Mouse (Mus musculus): ENCODE data around the gene Ucma. TPM values are rescaled to one million over a fixed set of nuclear protein-coding genes. Genes with fewer than 3 reads are reported as not detected.

The Ucma gene
- polyA plus RNA-seq, 1 experiment from 2014 or later = not detected

- no peak for ATAC-seq (ENCODE audit: low FRiP score, low TSS enrichment)
- no peaks in the 10 kb centered on the region for H3K9me3 ChIP-seq (ENCODE audit: low read length)
- WGBS = 57% methylated on average over 1 of the region's 1 CpGs
- H3K4me3 ChIP-seq (ENCODE audit: low read length) = no peak overlapping the region
- H3K4me1 ChIP-seq (ENCODE audit: insufficient read depth, low read length) = no peaks in the 10 kb centered on the region
- H3K9ac ChIP-seq (replicated peaks; ENCODE audit: low read length) = no peak overlapping the region
- no peak overlapping the region for H3K27ac ChIP-seq (ENCODE audit: low read length)
- H3K4me2 ChIP-seq (replicated peaks; ENCODE audit: low read depth, low read length) = no peak overlapping the region
- H3K27me3 ChIP-seq (ENCODE audit: insufficient read depth, low read length) = no peaks in the 10 kb centered on the region
- H3K36me3 ChIP-seq (ENCODE audit: insufficient read depth, low read length) = no peaks in the 10 kb centered on the region
Measured at GRCm38 (mm10) chr2:5019708-5020107, 43.8 kb downstream of the Ucma start.

GRCm38 (mm10) chr2:5023275-5023674, 47.4 kb downstream of the Ucma start:
- H3K27ac ChIP-seq (ENCODE audit: low read length) = no peak overlapping the region
- no peaks in the 10 kb centered on the region for H3K36me3 ChIP-seq (ENCODE audit: insufficient read depth, low read length)
- 77% methylated on average over 2 of the region's 2 CpGs for WGBS
- H3K27me3 ChIP-seq (ENCODE audit: insufficient read depth, low read length) = no peaks in the 10 kb centered on the region
- no peaks in the 10 kb centered on the region for H3K9me3 ChIP-seq (ENCODE audit: low read length)
- no peaks in the 10 kb centered on the region for H3K4me1 ChIP-seq (ENCODE audit: insufficient read depth, low read length)
- H3K4me3 ChIP-seq (ENCODE audit: low read length) = no peak overlapping the region
- no peak overlapping the region for H3K4me2 ChIP-seq (replicated peaks; ENCODE audit: low read depth, low read length)
- ATAC-seq (ENCODE audit: low FRiP score, low TSS enrichment) = no peak
- H3K9ac ChIP-seq (replicated peaks; ENCODE audit: low read length) = no peak overlapping the region

- ATAC-seq (ENCODE audit: low FRiP score, low TSS enrichment) = no peak
- Histone ChIP-seq H3K27ac (ENCODE audit: low read length) (no peak overlapping the region), H3K9me3 (ENCODE audit: low read length) (no peaks in the 10 kb centered on the region), H3K9ac (replicated peaks; ENCODE audit: low read length) (no peak overlapping the region), H3K4me1 (ENCODE audit: insufficient read depth, low read length) (no peaks in the 10 kb centered on the region), H3K27me3 (ENCODE audit: insufficient read depth, low read length) (no peaks in the 10 kb centered on the region), H3K36me3 (ENCODE audit: insufficient read depth, low read length) (no peaks in the 10 kb centered on the region), H3K4me2 (replicated peaks; ENCODE audit: low read depth, low read length) (no peak overlapping the region), H3K4me3 (ENCODE audit: low read length) (no peak overlapping the region)
- WGBS = 72% methylated on average over 14 of the region's 14 CpGs
Measured at GRCm38 (mm10) chr2:5023699-5024399, 47.9 kb downstream of the Ucma start.

GRCm38 (mm10) chr2:5025162-5025733, 49.3 kb downstream of the Ucma start:
- Histone ChIP-seq H3K9me3 (ENCODE audit: low read length) (no peaks in the 10 kb centered on the region), H3K4me3 (ENCODE audit: low read length) (no peak overlapping the region), H3K4me1 (ENCODE audit: insufficient read depth, low read length) (no peaks in the 10 kb centered on the region), H3K27me3 (ENCODE audit: insufficient read depth, low read length) (no peaks in the 10 kb centered on the region), H3K9ac (replicated peaks; ENCODE audit: low read length) (no peak overlapping the region), H3K4me2 (replicated peaks; ENCODE audit: low read depth, low read length) (no peak overlapping the region), H3K27ac (ENCODE audit: low read length) (no peak overlapping the region), H3K36me3 (ENCODE audit: insufficient read depth, low read length) (no peaks in the 10 kb centered on the region)
- 47% methylated on average over 3 of the region's 4 CpGs for WGBS
- ATAC-seq (ENCODE audit: low FRiP score, low TSS enrichment) = no peak

- Histone ChIP-seq H3K4me2 (replicated peaks; ENCODE audit: low read depth, low read length) (no peak overlapping the region), H3K9ac (replicated peaks; ENCODE audit: low read length) (no peak overlapping the region), H3K9me3 (ENCODE audit: low read length) (no peaks in the 10 kb centered on the region), H3K4me1 (ENCODE audit: insufficient read depth, low read length) (no peaks in the 10 kb centered on the region), H3K27ac (ENCODE audit: low read length) (no peak overlapping the region), H3K4me3 (ENCODE audit: low read length) (no peak overlapping the region), H3K27me3 (ENCODE audit: insufficient read depth, low read length) (no peaks in the 10 kb centered on the region), H3K36me3 (ENCODE audit: insufficient read depth, low read length) (no peaks in the 10 kb centered on the region)
- WGBS = 73% methylated on average over 6 of the region's 6 CpGs
- ATAC-seq (ENCODE audit: low FRiP score, low TSS enrichment) = no peak
Measured at GRCm38 (mm10) chr2:5027057-5027456, 51.1 kb downstream of the Ucma start.

GRCm38 (mm10) chr2:5028047-5028446, 52.1 kb downstream of the Ucma start:
- 74% methylated on average over 7 of the region's 7 CpGs for WGBS
- H3K4me1 ChIP-seq (ENCODE audit: insufficient read depth, low read length) = no peaks in the 10 kb centered on the region
- H3K36me3 ChIP-seq (ENCODE audit: insufficient read depth, low read length) = no peaks in the 10 kb centered on the region
- no peak overlapping the region for H3K27ac ChIP-seq (ENCODE audit: low read length)
- H3K9ac ChIP-seq (replicated peaks; ENCODE audit: low read length) = no peak overlapping the region
- no peaks in the 10 kb centered on the region for H3K27me3 ChIP-seq (ENCODE audit: insufficient read depth, low read length)
- H3K4me2 ChIP-seq (replicated peaks; ENCODE audit: low read depth, low read length) = no peak overlapping the region
- no peaks in the 10 kb centered on the region for H3K9me3 ChIP-seq (ENCODE audit: low read length)
- no peak for ATAC-seq (ENCODE audit: low FRiP score, low TSS enrichment)
- H3K4me3 ChIP-seq (ENCODE audit: low read length) = no peak overlapping the region

- Histone ChIP-seq H3K4me1 (ENCODE audit: insufficient read depth, low read length) (no peaks in the 10 kb centered on the region), H3K27ac (ENCODE audit: low read length) (no peak overlapping the region), H3K4me2 (replicated peaks; ENCODE audit: low read depth, low read length) (no peak overlapping the region), H3K9me3 (ENCODE audit: low read length) (no peaks in the 10 kb centered on the region), H3K4me3 (ENCODE audit: low read length) (no peak overlapping the region), H3K9ac (replicated peaks; ENCODE audit: low read length) (no peak overlapping the region), H3K27me3 (ENCODE audit: insufficient read depth, low read length) (no peaks in the 10 kb centered on the region), H3K36me3 (ENCODE audit: insufficient read depth, low read length) (no peaks in the 10 kb centered on the region)
- WGBS = 91% methylated on average over 4 of the region's 4 CpGs
- ATAC-seq (ENCODE audit: low FRiP score, low TSS enrichment) = no peak
Measured at GRCm38 (mm10) chr2:5029808-5030207, 53.9 kb downstream of the Ucma start.

GRCm38 (mm10) chr2:5031215-5031614, 55.3 kb downstream of the Ucma start:
- no peak overlapping the region for H3K4me3 ChIP-seq (ENCODE audit: low read length)
- no peak for ATAC-seq (ENCODE audit: low FRiP score, low TSS enrichment)
- WGBS = 82% methylated on average over 7 of the region's 7 CpGs
- H3K36me3 ChIP-seq (ENCODE audit: insufficient read depth, low read length) = no peaks in the 10 kb centered on the region
- H3K9me3 ChIP-seq (ENCODE audit: low read length) = no peaks in the 10 kb centered on the region
- H3K27ac ChIP-seq (ENCODE audit: low read length) = no peak overlapping the region
- H3K27me3 ChIP-seq (ENCODE audit: insufficient read depth, low read length) = no peaks in the 10 kb centered on the region
- no peak overlapping the region for H3K4me2 ChIP-seq (replicated peaks; ENCODE audit: low read depth, low read length)
- no peaks in the 10 kb centered on the region for H3K4me1 ChIP-seq (ENCODE audit: insufficient read depth, low read length)
- no peak overlapping the region for H3K9ac ChIP-seq (replicated peaks; ENCODE audit: low read length)

GRCm38 (mm10) chr2:5032665-5033064, 56.7 kb downstream of the Ucma start:
- Histone ChIP-seq H3K36me3 (ENCODE audit: insufficient read depth, low read length) (no peaks in the 10 kb centered on the region), H3K27me3 (ENCODE audit: insufficient read depth, low read length) (no peaks in the 10 kb centered on the region), H3K4me2 (replicated peaks; ENCODE audit: low read depth, low read length) (no peak overlapping the region), H3K4me3 (ENCODE audit: low read length) (no peak overlapping the region), H3K9me3 (ENCODE audit: low read length) (no peaks in the 10 kb centered on the region), H3K27ac (ENCODE audit: low read length) (no peak overlapping the region), H3K9ac (replicated peaks; ENCODE audit: low read length) (no peak overlapping the region), H3K4me1 (ENCODE audit: insufficient read depth, low read length) (no peaks in the 10 kb centered on the region)
- WGBS = 70% methylated on average over 5 of the region's 5 CpGs
- no peak for ATAC-seq (ENCODE audit: low FRiP score, low TSS enrichment)

- 62% methylated on average over 15 of the region's 15 CpGs for WGBS
- no peak overlapping the region for H3K27ac ChIP-seq (ENCODE audit: low read length)
- no peak for ATAC-seq (ENCODE audit: low FRiP score, low TSS enrichment)
Measured at GRCm38 (mm10) chr2:5033546-5034420, 57.9 kb downstream of the Ucma start.

More at GRCm38 (mm10) chr2:5033546-5034420, 57.9 kb downstream of the Ucma start:
- H3K4me3 ChIP-seq (ENCODE audit: low read length) = no peak overlapping the region
- no peak overlapping the region for H3K9ac ChIP-seq (replicated peaks; ENCODE audit: low read length)
- H3K36me3 ChIP-seq (ENCODE audit: insufficient read depth, low read length) = no peaks in the 10 kb centered on the region
- no peaks in the 10 kb centered on the region for H3K4me1 ChIP-seq (ENCODE audit: insufficient read depth, low read length)
- no peaks in the 10 kb centered on the region for H3K27me3 ChIP-seq (ENCODE audit: insufficient read depth, low read length)
- H3K4me2 ChIP-seq (replicated peaks; ENCODE audit: low read depth, low read length) = no peak overlapping the region
- H3K9me3 ChIP-seq (ENCODE audit: low read length) = no peaks in the 10 kb centered on the region

All from kidney, embryonic 16.5 days (tissue).